Mouse (Mus musculus) left cerebral cortex, postnatal 14 days (tissue): ENCODE data around the gene Erg28. TPM values are rescaled to one million over a fixed set of nuclear protein-coding genes. Genes with fewer than 3 reads are reported as not detected.

Experiments used
- DNase-seq, 2 experiments: peaks; one replicate each; pipeline ENCODE4 v3.0.0; 2021 to 2022; ENCODE audit warnings: low spot score in 2 of 2, mixed read lengths in 1 of 2
- intact Hi-C: fragments of 180-260 bp; cut with DNase I; formaldehyde crosslinking; loops from one replicate; pipeline ENCODE4 v1.15.1; 2025
- total RNA-seq, 2 experiments: library from RNA; stranded (reverse); gene quantifications; 2 replicates each; pipeline ENCODE4 v1.2.3; 2021

Erg28 gene
- total RNA-seq, 2 experiments from 2014 or later = 58.7 to 60.6 TPM

DNA sequence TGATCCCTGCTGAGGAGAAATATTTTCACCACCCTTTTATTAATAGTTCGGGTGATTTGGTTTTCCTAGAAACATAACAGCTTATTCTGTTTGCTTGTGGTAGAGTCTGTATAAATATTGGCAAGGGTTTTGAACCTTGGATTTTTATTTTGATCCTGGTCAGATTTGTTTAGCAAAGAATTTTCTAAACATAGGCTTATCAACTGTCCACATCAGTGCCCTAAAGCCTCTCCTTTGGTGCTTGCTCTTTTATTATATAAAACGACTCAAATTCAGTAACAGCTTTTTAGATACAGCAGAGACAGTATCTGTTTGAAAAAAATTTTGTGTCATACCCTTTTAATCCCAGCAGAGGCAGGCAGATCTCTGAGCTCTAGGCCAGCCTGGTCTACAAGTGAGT is 1.5 kb upstream of the Erg28 start:
- DNase-seq = no peak
- intact Hi-C loops = no loop called here

DNA sequence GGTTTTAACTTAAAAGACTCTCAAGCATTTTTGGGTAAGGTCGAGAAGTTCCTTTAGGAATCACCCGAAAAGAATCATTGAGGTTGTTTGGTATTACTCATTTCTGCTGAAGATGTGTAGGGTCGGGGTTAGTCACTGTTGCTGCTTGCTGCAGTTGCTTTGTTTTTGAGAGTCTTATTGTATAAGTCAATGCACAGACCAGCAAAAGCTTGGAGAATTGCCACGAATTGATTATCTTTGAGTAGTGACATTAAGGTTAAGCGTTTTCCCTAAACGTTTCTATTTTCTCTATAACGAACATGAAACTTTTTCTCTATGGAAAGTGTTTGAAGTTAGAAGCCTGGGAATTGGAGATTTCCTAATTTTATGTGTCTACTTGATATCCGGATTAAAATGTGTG is 1.0 kb upstream of the Erg28 start:
- no peak for DNase-seq
- intact Hi-C loops = no loop called here

DNA sequence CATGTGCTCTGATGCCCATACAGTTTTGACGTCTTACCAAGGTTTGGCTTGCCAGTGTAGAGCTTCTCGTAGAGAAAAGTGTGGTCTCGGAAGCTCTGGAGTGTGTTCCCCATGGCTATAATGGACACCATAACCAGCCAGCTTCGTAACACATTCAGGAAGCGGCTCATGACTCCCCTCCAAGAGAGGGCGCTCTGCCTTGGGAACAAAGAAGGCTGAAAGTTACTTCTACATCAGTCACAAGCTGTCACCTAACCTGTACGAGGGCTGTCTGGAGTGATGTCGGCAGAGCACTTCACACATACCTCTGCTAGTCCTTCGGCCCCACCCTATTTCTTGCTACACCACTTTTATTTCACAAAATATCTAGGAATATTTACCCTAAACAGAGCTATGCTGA is 2.3 kb downstream of the Erg28 start:
- DNase-seq = no peak
- intact Hi-C loops = no loop called here

GRCm38 (mm10) chr12:85813599-85813998 is 10.8 kb downstream of the Erg28 start:
- intact Hi-C loops = loop anchor here (10.0 kb wide), 1 partner anchor 129 kb away; the partner anchor contains the start of gene Batf
- DNase-seq = no peak

GRCm38 (mm10) chr12:85811676-85812075 is 12.7 kb downstream of the Erg28 start:
- intact Hi-C loops = loop anchor here (10.0 kb wide), 1 partner anchor 127 kb away; the partner anchor contains the start of gene Batf
- no peak for DNase-seq

GRCm38 (mm10) chr12:85810959-85811358 is 13.4 kb downstream of the Erg28 start:
- intact Hi-C loops = loop anchor here (10.0 kb wide), 1 partner anchor 126 kb away; the partner anchor contains the start of gene Batf
- no peak for DNase-seq

- intact Hi-C loops = loop anchor here (10.0 kb wide), 1 partner anchor 125 kb away; the partner anchor contains the start of gene Batf
Observed at GRCm38 (mm10) chr12:85809726-85810125, 14.6 kb downstream of the Erg28 start.

GRCm38 (mm10) chr12:85800031-85800430 is 24.3 kb downstream of the Erg28 start:
- intact Hi-C loops = no loop called here
- DNase-seq = no peak

More at GRCm38 (mm10) chr12:85809726-85810125, 14.6 kb downstream of the Erg28 start:
- no peak for DNase-seq

GRCm38 (mm10) chr12:85795551-85795950 is 28.8 kb downstream of the Erg28 start:
- intact Hi-C loops = no loop called here
- DNase-seq = no peak

DNA sequence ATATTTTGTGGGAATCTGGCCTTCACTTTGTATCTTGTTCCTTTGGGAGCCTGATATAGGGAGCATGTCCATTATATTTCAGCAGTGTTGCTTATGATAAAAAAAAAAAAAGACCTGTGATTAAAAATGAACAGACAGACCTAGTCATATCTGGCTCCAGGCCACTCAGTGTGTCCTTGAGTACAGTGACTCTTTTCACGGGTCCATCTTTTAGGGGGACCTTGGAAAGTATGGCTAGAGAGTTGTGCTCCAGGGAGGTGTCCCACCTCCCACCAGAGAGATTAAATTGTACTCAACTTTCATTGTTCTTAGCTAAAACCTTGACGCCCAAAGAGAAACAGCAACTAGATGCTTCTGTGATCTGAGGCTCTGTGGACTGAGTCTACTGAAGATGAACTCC is 30.3 kb downstream of the Erg28 start:
- intact Hi-C loops = no loop called here
- DNase-seq = no peak

DNA sequence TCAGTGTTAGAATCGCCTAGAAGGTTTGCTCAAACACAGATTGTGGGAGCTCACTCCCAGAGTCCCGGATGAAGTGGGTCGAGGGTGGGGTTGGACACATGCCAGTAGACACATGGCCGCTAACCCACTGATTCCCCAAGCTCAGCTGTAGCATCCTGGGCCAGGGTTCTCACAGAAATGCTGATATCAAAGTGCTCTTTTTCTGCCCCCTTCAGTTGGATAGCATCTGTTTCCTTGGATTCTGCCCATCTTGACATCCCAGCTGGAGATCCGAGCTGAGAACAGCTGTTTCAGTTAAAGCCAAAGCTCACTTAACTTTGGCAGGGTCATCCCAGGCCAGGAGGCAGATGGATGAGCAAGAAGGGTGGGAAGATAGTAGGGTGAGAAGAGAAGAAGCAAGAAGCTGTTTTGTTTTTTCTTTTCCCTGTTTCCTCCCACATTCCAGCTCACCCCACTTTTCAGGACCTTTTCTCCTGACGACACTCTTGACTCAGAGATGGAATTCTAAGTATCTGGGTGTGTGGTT is 31.5 kb downstream of the Erg28 start:
- intact Hi-C loops = no loop called here

GRCm38 (mm10) chr12:85792158-85792557 is 32.2 kb downstream of the Erg28 start:
- intact Hi-C loops = no loop called here
- DNase-seq = no peak

More for the DNA sequence above, 31.5 kb downstream of the Erg28 start:
- DNase-seq = peak; percentile 14 to 22

GRCm38 (mm10) chr12:85784916-85785815 is 39.2 kb downstream of the Erg28 start:
- DNase-seq = no peak
- intact Hi-C loops = no loop called here

- intact Hi-C loops = no loop called here
- DNase-seq = no peak
Observed at GRCm38 (mm10) chr12:85781606-85782005, 42.7 kb downstream of the Erg28 start.

DNA sequence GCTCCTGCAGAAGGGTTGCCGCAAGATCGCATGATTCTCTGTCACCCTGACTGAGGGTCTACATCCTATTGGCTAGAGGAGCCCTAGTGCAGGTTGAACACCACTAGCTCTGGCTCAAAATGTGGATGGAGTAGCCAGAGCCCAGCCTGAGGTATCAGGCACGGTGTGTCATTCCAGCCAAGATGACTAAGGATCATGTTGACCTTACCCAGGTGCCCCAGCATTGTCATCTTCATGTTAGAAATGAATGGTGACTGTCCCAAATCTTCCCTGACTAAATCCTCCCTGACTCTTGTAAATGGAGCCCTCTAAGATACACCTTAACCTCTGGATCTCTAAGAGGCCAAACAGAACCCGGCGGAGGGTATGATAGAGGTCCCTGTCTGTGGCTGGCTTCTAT is 44.6 kb downstream of the Erg28 start:
- intact Hi-C loops = no loop called here
- DNase-seq = no peak

- no peak for DNase-seq
- intact Hi-C loops = no loop called here
Observed at GRCm38 (mm10) chr12:85778962-85779361, 45.4 kb downstream of the Erg28 start.

DNA sequence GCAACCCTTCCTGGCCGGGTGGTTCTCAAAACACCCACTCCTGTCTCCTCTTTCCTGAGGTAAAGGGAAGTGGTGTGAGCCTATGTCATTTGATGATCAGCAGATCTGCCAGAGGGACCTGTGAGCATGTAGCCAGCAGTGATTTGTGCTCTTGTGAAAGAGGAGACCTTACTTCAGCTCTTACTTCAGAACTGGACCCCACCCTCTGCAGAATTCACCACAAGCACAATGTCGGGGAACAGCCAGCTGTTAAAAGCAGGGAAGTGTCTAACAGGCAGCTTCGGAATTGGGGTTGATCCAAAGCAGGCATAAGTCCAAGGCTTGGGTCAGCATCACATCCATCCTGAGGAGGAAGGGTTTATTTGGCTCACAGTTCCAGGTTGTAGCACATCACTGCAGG is 53.0 kb downstream of the Erg28 start:
- DNase-seq = no peak
- intact Hi-C loops = no loop called here

GRCm38 (mm10) chr12:85767750-85768149 is 56.6 kb downstream of the Erg28 start:
- intact Hi-C loops = no loop called here
- DNase-seq = no peak

- intact Hi-C loops = no loop called here
- DNase-seq = peak in 1 of 2 experiments; percentile 28
Observed at GRCm38 (mm10) chr12:85766287-85766686, 58.1 kb downstream of the Erg28 start.
